Mouse (Mus musculus) lung, postnatal 36 days (tissue): ENCODE measurements around the gene Sln.
A peak's percentile ranks its signal among the peaks of the same experiment; 100 is the strongest.

Experiments
- DNase-seq: peaks from one replicate; pipeline ENCODE4 v3.0.0; 2022; ENCODE audit warnings: mixed read lengths

The Sln gene

GRCm38 (mm10) chr9:53849864-53850263 is at the start of gene Sln:
Gene Sln, plus strand, starts transcription at chr9:53850164.
- no peak for DNase-seq

- DNase-seq = no peak
Measured at GRCm38 (mm10) chr9:53802921-53803320, 47.0 kb upstream of the Sln start.

- DNase-seq = no peak
Measured at GRCm38 (mm10) chr9:53806496-53807086, 43.4 kb upstream of the Sln start.

- DNase-seq = no peak
Measured at GRCm38 (mm10) chr9:53813418-53813817, 36.5 kb upstream of the Sln start.

- peak; percentile 75 for DNase-seq
Measured at GRCm38 (mm10) chr9:53818760-53819159, 31.2 kb upstream of the Sln start.

- DNase-seq = peak; percentile 20
Measured at GRCm38 (mm10) chr9:53825318-53825717, 24.6 kb upstream of the Sln start.

- peak; percentile 72 for DNase-seq
Measured at GRCm38 (mm10) chr9:53829081-53829865, 20.7 kb upstream of the Sln start.

- no peak for DNase-seq
Measured at GRCm38 (mm10) chr9:53829866-53830209, 20.1 kb upstream of the Sln start.

GRCm38 (mm10) chr9:53835039-53835438 is 14.9 kb upstream of the Sln start:
- no peak for DNase-seq

- DNase-seq = no peak
Measured at GRCm38 (mm10) chr9:53835976-53836375, 14.0 kb upstream of the Sln start.

GRCm38 (mm10) chr9:53838816-53839215 is 11.1 kb upstream of the Sln start:
- DNase-seq = no peak

GRCm38 (mm10) chr9:53848548-53848947 is 1.4 kb upstream of the Sln start:
- no peak for DNase-seq

GRCm38 (mm10) chr9:53852158-53852557 is 2.2 kb downstream of the Sln start:
- DNase-seq = no peak

GRCm38 (mm10) chr9:53853672-53854071 is 3.7 kb downstream of the Sln start:
- DNase-seq = no peak

GRCm38 (mm10) chr9:53854525-53854924 is 4.6 kb downstream of the Sln start:
- DNase-seq = no peak

GRCm38 (mm10) chr9:53857864-53858263 is 7.9 kb downstream of the Sln start:
- DNase-seq = no peak

GRCm38 (mm10) chr9:53873239-53873638 is 23.3 kb downstream of the Sln start:
- no peak for DNase-seq

GRCm38 (mm10) chr9:53877423-53877822 is 27.5 kb downstream of the Sln start:
- DNase-seq = peak; percentile 9

GRCm38 (mm10) chr9:53883588-53884280 is 33.8 kb downstream of the Sln start:
- no peak for DNase-seq

GRCm38 (mm10) chr9:53890075-53890474 is 40.1 kb downstream of the Sln start:
- DNase-seq = peak; percentile 17

GRCm38 (mm10) chr9:53895827-53896226 is 45.9 kb downstream of the Sln start:
- no peak for DNase-seq

GRCm38 (mm10) chr9:53899836-53900235 is 49.9 kb downstream of the Sln start:
- no peak for DNase-seq

GRCm38 (mm10) chr9:53903215-53903842 is 53.4 kb downstream of the Sln start:
- DNase-seq = no peak
